Mouse (Mus musculus) cortical plate, adult 2 months (tissue): ENCODE measurements around the gene Thap11.

Experiments used
- CTCF ChIP-seq: fragments of 200-500 bp; IDR thresholded peaks from 2 replicates; pipeline ENCODE4 v1.5.1; 2011; ENCODE audit warnings: mild to moderate bottlenecking, control low read depth, low read length; ENCODE audit not compliant: insufficient read depth; ENCODE audit errors: extremely low read depth
- POLR2A ChIP-seq: fragments of 200-500 bp; IDR thresholded peaks from 2 replicates; pipeline ENCODE4 v1.6.1; 2011; ENCODE audit warnings: mild to moderate bottlenecking, low read length, control low read depth; ENCODE audit not compliant: insufficient read depth; ENCODE audit errors: extremely low read depth

GRCm38 (mm10) chr8:105805346-105805745 is 49.6 kb upstream of the Thap11 start:
- TF ChIP-seq CTCF (no peak), POLR2A (no peak)
